Mouse (Mus musculus) ES-Bruce4 (cell line): ENCODE results near the gene Arglu1. TPM values are rescaled to one million over a fixed set of nuclear protein-coding genes. Genes with fewer than 3 reads are reported as not detected.

ENCODE experiments used
- H3K27ac ChIP-seq: 2 replicates; pipeline ENCODE4 v1.5.1; 2012; ENCODE audit warnings: low read length, inconsistent platforms; ENCODE audit not compliant: insufficient read depth
- H3K27me3 ChIP-seq: 2 replicates; pipeline ENCODE4 v1.6.1; 2012; ENCODE audit warnings: mild to moderate bottlenecking, low read length, inconsistent platforms; ENCODE audit not compliant: control insufficient read depth, poor library complexity, insufficient read depth, severe bottlenecking
- H3K36me3 ChIP-seq: 2 replicates; pipeline ENCODE4 v1.6.1; 2012; ENCODE audit warnings: inconsistent platforms, mild to moderate bottlenecking, low read length, moderate library complexity; ENCODE audit not compliant: control insufficient read depth, poor library complexity, insufficient read depth, severe bottlenecking
- H3K4me1 ChIP-seq: one replicate; pipeline ENCODE4 v1.8.1; 2011; ENCODE audit warnings: low read length; ENCODE audit not compliant: control insufficient read depth, insufficient read depth
- H3K4me3 ChIP-seq: 2 replicates; pipeline ENCODE4 v1.5.1; 2011; ENCODE audit warnings: low read depth, mild to moderate bottlenecking, low read length
- H3K9ac ChIP-seq: 2 replicates; pipeline ENCODE4 v1.6.1; 2012; ENCODE audit warnings: low read depth, mild to moderate bottlenecking, inconsistent platforms; ENCODE audit not compliant: poor library complexity, severe bottlenecking
- H3K9me3 ChIP-seq: replicated peaks from 2 replicates; pipeline ENCODE4 v1.6.1; 2012; ENCODE audit warnings: mild to moderate bottlenecking, low read length, inconsistent platforms; ENCODE audit not compliant: control insufficient read depth, poor library complexity, insufficient read depth, severe bottlenecking
- CTCF ChIP-seq: IDR thresholded peaks from one replicate; pipeline ENCODE4 v1.8.1; 2011; ENCODE audit warnings: low read depth, low read length
- EP300 ChIP-seq: IDR thresholded peaks from 2 replicates; pipeline ENCODE4 v1.6.1; 2011; ENCODE audit warnings: low read depth, low read length; ENCODE audit not compliant: insufficient read depth
- POLR2A ChIP-seq: IDR thresholded peaks from one replicate; pipeline ENCODE4 v1.8.1; 2011; ENCODE audit warnings: low read length; ENCODE audit not compliant: insufficient read depth
- polyA plus RNA-seq: library from polyadenylated mRNA; stranded (reverse); fragments of >200 nt; gene quantifications from 2 replicates; pipeline ENCODE4 v1.2.4, GENCODE M21; 2011; ENCODE audit warnings: low read depth; ENCODE audit not compliant: missing spikeins, insufficient read depth, insufficient read length

Arglu1 gene
- polyA plus RNA-seq, 1 experiment, result 189 TPM

GRCm38 (mm10) chr8:8660307-8661098, 29.8 kb downstream of the Arglu1 start:
- no peak overlapping the region for H3K27ac ChIP-seq
- H3K27me3 ChIP-seq, result peaks cover 2% of the 10 kb centered on the region; the same call in 1 of the 2 replicates
- peak overlapping the region; percentile 47 for H3K4me3 ChIP-seq
- H3K9ac ChIP-seq, result peak overlapping the region; percentile 83
- TF ChIP-seq POLR2A (no peak), EP300 (no peak), CTCF (no peak)
- H3K4me1 ChIP-seq, result no peaks in the 10 kb centered on the region
- H3K36me3 ChIP-seq, result peaks cover 7% of the 10 kb centered on the region; the same call in 1 of the 2 replicates
- no peaks in the 10 kb centered on the region for H3K9me3 ChIP-seq

- H3K9ac ChIP-seq, result peak overlapping the region; percentile 83
- H3K4me1 ChIP-seq, result no peaks in the 10 kb centered on the region
- peaks cover 2% of the 10 kb centered on the region; the same call in 1 of the 2 replicates for H3K27me3 ChIP-seq
- TF ChIP-seq POLR2A (no peak), CTCF (no peak), EP300 (no peak)
- no peak overlapping the region for H3K27ac ChIP-seq
- H3K4me3 ChIP-seq, result peak overlapping the region; percentile 47
- H3K36me3 ChIP-seq, result peaks cover 4% of the 10 kb centered on the region; the same call in 1 of the 2 replicates
- no peaks in the 10 kb centered on the region for H3K9me3 ChIP-seq
Observed at GRCm38 (mm10) chr8:8659503-8660306, 30.6 kb downstream of the Arglu1 start.

GRCm38 (mm10) chr8:8658426-8659224, 31.7 kb downstream of the Arglu1 start:
- TF ChIP-seq CTCF, result peak; percentile 73
- no peak for TF ChIP-seq POLR2A
- peak; percentile 78; the same call in 1 of the 2 replicates for TF ChIP-seq EP300
- Histone ChIP-seq H3K4me3 (no peak overlapping the region; the same call in 1 of the 2 replicates), H3K9me3 (no peaks in the 10 kb centered on the region), H3K36me3 (no peaks in the 10 kb centered on the region), H3K27ac (no peak overlapping the region), H3K27me3 (peaks cover 2% of the 10 kb centered on the region; the same call in 1 of the 2 replicates), H3K9ac (no peak overlapping the region), H3K4me1 (no peaks in the 10 kb centered on the region)

- Histone ChIP-seq H3K36me3 (no peaks in the 10 kb centered on the region), H3K9me3 (no peaks in the 10 kb centered on the region), H3K27me3 (peaks cover 2% of the 10 kb centered on the region; the same call in 1 of the 2 replicates), H3K4me1 (no peaks in the 10 kb centered on the region), H3K9ac (no peak overlapping the region), H3K27ac (no peak overlapping the region), H3K4me3 (no peak overlapping the region)
- TF ChIP-seq EP300, result no peak
- no peak for TF ChIP-seq POLR2A
- TF ChIP-seq CTCF, result no peak
Observed at GRCm38 (mm10) chr8:8657692-8658355, 32.5 kb downstream of the Arglu1 start.

- H3K4me1 ChIP-seq, result no peaks in the 10 kb centered on the region
Observed at GRCm38 (mm10) chr8:8656578-8657441, 33.5 kb downstream of the Arglu1 start.

More at GRCm38 (mm10) chr8:8656578-8657441, 33.5 kb downstream of the Arglu1 start:
- Histone ChIP-seq H3K36me3 (no peaks in the 10 kb centered on the region), H3K27me3 (peaks cover 2% of the 10 kb centered on the region; the same call in 1 of the 2 replicates), H3K27ac (no peak overlapping the region), H3K9ac (no peak overlapping the region), H3K9me3 (no peaks in the 10 kb centered on the region), H3K4me3 (no peak overlapping the region)
- TF ChIP-seq CTCF (no peak), POLR2A (no peak), EP300 (no peak)
